Mouse (Mus musculus) liver, embryonic 11.5 days (tissue): ENCODE measurements around the gene Rnf220. TPM values are rescaled to one million over a fixed set of nuclear protein-coding genes. Genes with fewer than 3 reads are reported as not detected.

Experiments
- ATAC-seq: fragments of 200-750 bp; cut with Nextera tagmentation; replicated peaks from 2 replicates; pipeline ENCODE4 v1.8.0; 2017; ENCODE audit warnings: moderate number of reproducible peaks, mild to moderate bottlenecking, moderate TSS enrichment, moderate library complexity; ENCODE audit not compliant: low FRiP score
- DNase-seq: peaks from one replicate; pipeline ENCODE4 v3.0.0-alpha.2; 2017; ENCODE audit warnings: low spot score
- H3K27ac ChIP-seq: fragments of 300-500 bp; sonication (generic); 2 replicates; pipeline ENCODE4 v1.5.1; 2014; ENCODE audit warnings: mild to moderate bottlenecking, low read depth, low read length, control low read depth
- H3K27me3 ChIP-seq: fragments of 300-500 bp; sonication (generic); replicated peaks from 2 replicates; pipeline ENCODE4 v1.6.1; 2014; ENCODE audit warnings: low read length, mixed read lengths; ENCODE audit not compliant: control insufficient read depth, insufficient read depth
- H3K36me3 ChIP-seq: fragments of 300-500 bp; sonication (generic); 2 replicates; pipeline ENCODE4 v1.6.1; 2014; ENCODE audit warnings: mild to moderate bottlenecking, low read length, moderate library complexity, mixed read lengths; ENCODE audit not compliant: control insufficient read depth, insufficient read depth
- H3K4me1 ChIP-seq: fragments of 300-500 bp; sonication (generic); replicated peaks from 2 replicates; pipeline ENCODE4 v1.6.1; 2014; ENCODE audit warnings: low read length, mixed read lengths; ENCODE audit not compliant: control insufficient read depth, insufficient read depth
- H3K4me2 ChIP-seq: fragments of 300-500 bp; sonication (generic); 2 replicates; pipeline ENCODE4 v1.6.1; 2014; ENCODE audit warnings: mild to moderate bottlenecking, control low read depth, moderate library complexity
- H3K4me3 ChIP-seq: fragments of 300-500 bp; sonication (generic); 2 replicates; pipeline ENCODE4 v1.5.1; 2014; ENCODE audit warnings: low read depth, low read length, control low read depth
- H3K9ac ChIP-seq: fragments of 300-500 bp; sonication (generic); 2 replicates; pipeline ENCODE4 v1.6.1; 2014; ENCODE audit warnings: low read depth, low read length, control low read depth
- H3K9me3 ChIP-seq: fragments of 300-500 bp; sonication (generic); 2 replicates; pipeline ENCODE4 v1.6.1; 2016; ENCODE audit warnings: low read length, inconsistent platforms, mixed read lengths; ENCODE audit not compliant: control insufficient read depth
- WGBS: fragments of 180-500 bp; shearing (Covaris S2); extraction: QIAGEN DNeasy Blood & Tissue Kit; methylation state at CpG from one replicate; pipeline ENCODE4 v1.1.7; 2014; 5-methylcytosine and 5-hydroxymethylcytosine counted together
- polyA plus RNA-seq: library from polyadenylated mRNA; unstranded; fragments of >200 nt; fragmentation: Nextera tagmentation; extraction: Ambion mirVana; gene quantifications from 2 replicates; pipeline ENCODE4 v1.2.1, GENCODE M21; 2014

Gene Rnf220
- polyA plus RNA-seq, 1 experiment from 2014 or later, result 70.9 TPM

- H3K9me3 ChIP-seq, result no peaks in the 10 kb centered on the region
- no peak for ATAC-seq
- H3K27me3 ChIP-seq, result peaks cover 2% of the 10 kb centered on the region; the same call in 1 of the 2 replicates
- H3K4me3 ChIP-seq, result no peak overlapping the region; the same call in 1 of the 2 replicates
- H3K27ac ChIP-seq, result no peak overlapping the region
- no peak for DNase-seq
- no peak overlapping the region for H3K9ac ChIP-seq
- peaks cover 16% of the 10 kb centered on the region; the same call in 1 of the 2 replicates for H3K4me1 ChIP-seq
- 26% methylated on average over 15 of the region's 16 CpGs for WGBS
- H3K4me2 ChIP-seq, result peak overlapping the region; percentile 29
- no peaks in the 10 kb centered on the region for H3K36me3 ChIP-seq
These were observed 123.4 kb downstream of the Rnf220 start for GRCm38 (mm10) chr4:117373324-117374077.

- WGBS, result 52% methylated on average over 2 of the region's 2 CpGs
- H3K9ac ChIP-seq, result no peak overlapping the region
These were observed 125.0 kb downstream of the Rnf220 start for GRCm38 (mm10) chr4:117371896-117372295.

GRCm38 (mm10) chr4:117370354-117370753 lies 126.5 kb downstream of the Rnf220 start:
- ATAC-seq, result no peak
- 55% methylated on average over 5 of the region's 5 CpGs for WGBS
- H3K36me3 ChIP-seq, result no peaks in the 10 kb centered on the region

More at GRCm38 (mm10) chr4:117371896-117372295, 125.0 kb downstream of the Rnf220 start:
- Histone ChIP-seq H3K4me2 (no peak overlapping the region), H3K27me3 (peaks cover 2% of the 10 kb centered on the region; the same call in 1 of the 2 replicates), H3K9me3 (no peaks in the 10 kb centered on the region), H3K36me3 (no peaks in the 10 kb centered on the region), H3K4me1 (peaks cover 16% of the 10 kb centered on the region; the same call in 1 of the 2 replicates), H3K27ac (no peak overlapping the region), H3K4me3 (no peak overlapping the region)
- no peak for ATAC-seq
- DNase-seq, result no peak

GRCm38 (mm10) chr4:117369571-117369970 lies 127.3 kb downstream of the Rnf220 start:
- Histone ChIP-seq H3K4me1 (peaks cover 14% of the 10 kb centered on the region; the same call in 1 of the 2 replicates), H3K4me3 (no peak overlapping the region), H3K9ac (no peak overlapping the region), H3K27ac (no peak overlapping the region), H3K27me3 (peaks cover 2% of the 10 kb centered on the region; the same call in 1 of the 2 replicates), H3K9me3 (no peaks in the 10 kb centered on the region), H3K36me3 (no peaks in the 10 kb centered on the region), H3K4me2 (no peak overlapping the region)
- no peak for DNase-seq
- 61% methylated on average over 3 of the region's 3 CpGs for WGBS
- ATAC-seq, result no peak

More at GRCm38 (mm10) chr4:117370354-117370753, 126.5 kb downstream of the Rnf220 start:
- no peak overlapping the region for H3K4me2 ChIP-seq
- no peaks in the 10 kb centered on the region for H3K9me3 ChIP-seq
- peaks cover 16% of the 10 kb centered on the region; the same call in 1 of the 2 replicates for H3K4me1 ChIP-seq
- no peak overlapping the region for H3K4me3 ChIP-seq
- H3K27me3 ChIP-seq, result peaks cover 2% of the 10 kb centered on the region; the same call in 1 of the 2 replicates
- H3K9ac ChIP-seq, result no peak overlapping the region
- no peak overlapping the region for H3K27ac ChIP-seq
- DNase-seq, result no peak

GRCm38 (mm10) chr4:117367365-117367764 lies 129.5 kb downstream of the Rnf220 start:
- ATAC-seq (no peak), DNase-seq (no peak)
- Histone ChIP-seq H3K9me3 (no peaks in the 10 kb centered on the region), H3K4me1 (peaks cover 4% of the 10 kb centered on the region; the same call in 1 of the 2 replicates), H3K27ac (no peak overlapping the region), H3K27me3 (no peaks in the 10 kb centered on the region; the same call in 1 of the 2 replicates), H3K9ac (no peak overlapping the region), H3K4me2 (no peak overlapping the region), H3K36me3 (no peaks in the 10 kb centered on the region), H3K4me3 (no peak overlapping the region)
- 87% methylated on average over 19 of the region's 19 CpGs for WGBS

- Histone ChIP-seq H3K9me3 (no peaks in the 10 kb centered on the region), H3K4me2 (no peak overlapping the region), H3K4me1 (no peaks in the 10 kb centered on the region), H3K27ac (no peak overlapping the region), H3K9ac (no peak overlapping the region), H3K4me3 (no peak overlapping the region), H3K27me3 (peaks cover 5% of the 10 kb centered on the region; the same call in 1 of the 2 replicates), H3K36me3 (no peaks in the 10 kb centered on the region)
- ATAC-seq (no peak), DNase-seq (no peak)
- WGBS, result 47% methylated on average over 5 of the region's 5 CpGs
These were observed 134.8 kb downstream of the Rnf220 start for GRCm38 (mm10) chr4:117362085-117362484.

- peaks cover 5% of the 10 kb centered on the region; the same call in 1 of the 2 replicates for H3K27me3 ChIP-seq
- no peak for DNase-seq
- no peaks in the 10 kb centered on the region for H3K9me3 ChIP-seq
- no peak overlapping the region for H3K27ac ChIP-seq
- no peak for ATAC-seq
- no peak overlapping the region for H3K9ac ChIP-seq
- H3K4me1 ChIP-seq, result no peaks in the 10 kb centered on the region
- H3K4me3 ChIP-seq, result no peak overlapping the region
- WGBS, result 53% methylated on average over 7 of the region's 7 CpGs
- H3K36me3 ChIP-seq, result no peaks in the 10 kb centered on the region
- H3K4me2 ChIP-seq, result no peak overlapping the region
These were observed 135.3 kb downstream of the Rnf220 start for GRCm38 (mm10) chr4:117361558-117361873.

- no peak for DNase-seq
These were observed 135.9 kb downstream of the Rnf220 start for GRCm38 (mm10) chr4:117360713-117361557.

More at GRCm38 (mm10) chr4:117360713-117361557, 135.9 kb downstream of the Rnf220 start:
- H3K4me1 ChIP-seq, result no peaks in the 10 kb centered on the region
- no peak overlapping the region for H3K4me3 ChIP-seq
- no peak overlapping the region for H3K27ac ChIP-seq
- peaks cover 5% of the 10 kb centered on the region; the same call in 1 of the 2 replicates for H3K27me3 ChIP-seq
- H3K9me3 ChIP-seq, result no peaks in the 10 kb centered on the region
- no peak overlapping the region for H3K4me2 ChIP-seq
- WGBS, result 70% methylated on average over 16 of the region's 16 CpGs
- H3K36me3 ChIP-seq, result no peaks in the 10 kb centered on the region
- ATAC-seq, result no peak
- no peak overlapping the region for H3K9ac ChIP-seq
